Comparison of ENCODE assay signal across 23 mouse cellular contexts in genomic region chr10:22908640-22909039, GRCm38 (mm10).
DNase-seq lines count a peak whose midpoint lies in the region; ATAC-seq lines count a peak whose summit lies in the region.
"Had no signal": no experiment of that assay in that cellular context is flagged by ENCODE, and none has a peak within 500 bp of the region (broad histone marks: within the 10 kb centered on the region; RNA-seq: fewer than 3 reads in every experiment).

No protein-coding gene starts in this region.

- no peak overlapping the region for H3K4me2 ChIP-seq in heart, embryonic 12.5 days
- H3K4me2 ChIP-seq: forebrain, embryonic 13.5 days; hindbrain, embryonic 12.5 days; limb, embryonic 15.5 days; midbrain, embryonic 15.5 days; neural tube, embryonic 12.5 days had no signal

- DNase-seq in adrenal gland, postnatal 10 days = peak; percentile 19
- DNase-seq in adrenal gland, adult 8-10 months = no peak
- no peak for DNase-seq in heart, postnatal 14 days
- DNase-seq in kidney, postnatal 10 days = peak; percentile 22
- no peak for DNase-seq in kidney, postnatal 14 days
- peak; percentile 32 for DNase-seq in mesoderm, embryonic 11.5 days (ENCODE audit: low read depth, low spot score)
- DNase-seq in left cerebral cortex, adult 9 months (ENCODE audit: low spot score in 2 of 2) = no peak
- DNase-seq: cerebellum, adult 2 months; cerebellum, postnatal 25 days; embryo, embryonic 11 days; gastrocnemius, postnatal 36 days; kidney, postnatal 36 days; left cerebral cortex, postnatal 4 days; lung, postnatal 4 days; right cerebral cortex, postnatal 14 days; spleen, adult 18-20 months had no signal

- H3K27me3 ChIP-seq in heart, embryonic 12.5 days (replicated peaks) = no peaks in the 10 kb centered on the region
- H3K27me3 ChIP-seq: forebrain, embryonic 13.5 days; hindbrain, embryonic 12.5 days; limb, embryonic 15.5 days; midbrain, embryonic 15.5 days; neural tube, embryonic 12.5 days had no signal

- 25% methylated on average over 6 of the region's 6 CpGs for WGBS in heart, embryonic 12.5 days

- no peaks in the 10 kb centered on the region for H3K36me3 ChIP-seq in heart, embryonic 12.5 days
- H3K36me3 ChIP-seq: hindbrain, embryonic 12.5 days; limb, embryonic 15.5 days; midbrain, embryonic 15.5 days; neural tube, embryonic 12.5 days had no signal

- H3K4me3 ChIP-seq in heart, embryonic 12.5 days = no peak overlapping the region
- H3K4me3 ChIP-seq: forebrain, embryonic 13.5 days; hindbrain, embryonic 12.5 days; limb, embryonic 15.5 days; midbrain, embryonic 15.5 days; neural tube, embryonic 12.5 days had no signal

- H3K9ac ChIP-seq in heart, embryonic 12.5 days = no peak overlapping the region
- H3K9ac ChIP-seq: forebrain, embryonic 13.5 days; hindbrain, embryonic 12.5 days; limb, embryonic 15.5 days; midbrain, embryonic 15.5 days; neural tube, embryonic 12.5 days had no signal

- no peak for ATAC-seq in heart, embryonic 12.5 days (ENCODE audit: insufficient number of reproducible peaks, low FRiP score)
- ATAC-seq: activated CD4-positive, CD25-positive, alpha-beta regulatory T cell, adult 4 months; forebrain, embryonic 13.5 days; midbrain, embryonic 15.5 days had no signal

- intact Hi-C loops in heart, postnatal 14 days (cut with DNase I) = no loop called here

- H3K4me1 ChIP-seq in heart, embryonic 12.5 days (replicated peaks) = peaks cover 5% of the 10 kb centered on the region
- H3K4me1 ChIP-seq: forebrain, embryonic 13.5 days; hindbrain, embryonic 12.5 days; limb, embryonic 15.5 days; midbrain, embryonic 15.5 days; neural tube, embryonic 12.5 days had no signal

- H3K9me3 ChIP-seq in heart, embryonic 12.5 days (replicated peaks) = no peaks in the 10 kb centered on the region
- H3K9me3 ChIP-seq: forebrain, embryonic 13.5 days; hindbrain, embryonic 12.5 days; limb, embryonic 15.5 days; midbrain, embryonic 15.5 days; neural tube, embryonic 12.5 days had no signal

- H3K27ac ChIP-seq in heart, embryonic 12.5 days (ENCODE audit: poor library complexity, severe bottlenecking) = peak overlapping the region; percentile 61; the same call in 1 of the 2 replicates
- H3K27ac ChIP-seq: forebrain, embryonic 13.5 days; hindbrain, embryonic 12.5 days; limb, embryonic 15.5 days; midbrain, embryonic 15.5 days; neural tube, embryonic 12.5 days had no signal

Comparison
In these comparisons a context has a peak if more than half of its experiments do, and no peak if none do; other contexts are left out.
1. DNase-seq: peak in adrenal gland, postnatal 10 days (single experiment), kidney, postnatal 10 days (single experiment) and mesoderm, embryonic 11.5 days (single experiment); none in adrenal gland, adult 8-10 months (single experiment), heart, postnatal 14 days (0 of 2), kidney, postnatal 14 days (single experiment) and left cerebral cortex, adult 9 months (0 of 2).